Mouse (Mus musculus) lung, postnatal 4 days (tissue): ENCODE results near the gene Armc9.

Source experiments
- DNase-seq, 2 experiments: peaks; one replicate each; pipeline ENCODE4 v3.0.0; 2021

Armc9 gene

DNA sequence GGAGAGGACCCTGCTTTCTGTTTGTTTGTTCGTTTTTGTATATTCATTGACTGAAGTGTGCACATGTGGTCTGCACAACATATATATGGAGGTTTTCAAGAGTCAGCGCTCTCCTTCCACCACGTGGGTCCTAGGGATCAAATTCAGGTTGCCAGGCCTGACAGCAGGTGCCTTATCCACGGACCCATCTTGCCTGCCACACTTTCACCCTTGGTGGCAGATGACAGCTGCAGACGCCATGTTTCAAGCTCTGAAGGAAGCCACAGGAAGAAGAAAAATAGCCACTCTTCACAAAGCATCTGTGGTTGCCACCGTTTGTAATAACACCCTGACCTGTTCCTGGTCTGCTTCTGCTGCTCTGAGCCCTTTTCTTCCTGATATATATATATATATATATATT is 130.7 kb downstream of the Armc9 start:
- no peak for DNase-seq

DNA sequence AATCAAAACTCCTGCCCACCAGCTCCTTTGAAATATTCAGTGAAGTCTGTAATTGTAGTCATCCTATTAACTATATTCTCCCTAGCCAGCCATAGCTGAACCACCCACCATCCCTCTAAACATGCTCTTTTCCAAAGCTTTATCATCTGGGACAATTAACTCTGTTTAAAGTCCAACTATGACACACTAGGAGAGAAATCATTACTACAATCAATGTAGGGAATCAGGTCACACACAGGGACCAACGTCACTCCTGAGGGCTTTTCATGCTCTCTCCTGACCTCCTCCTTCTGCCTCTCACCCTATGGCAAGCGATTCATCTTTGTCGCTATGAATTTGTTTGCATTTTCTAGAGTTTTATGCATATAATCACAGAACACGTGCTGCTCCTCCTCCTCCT is 132.9 kb downstream of the Armc9 start:
- no peak for DNase-seq

DNA sequence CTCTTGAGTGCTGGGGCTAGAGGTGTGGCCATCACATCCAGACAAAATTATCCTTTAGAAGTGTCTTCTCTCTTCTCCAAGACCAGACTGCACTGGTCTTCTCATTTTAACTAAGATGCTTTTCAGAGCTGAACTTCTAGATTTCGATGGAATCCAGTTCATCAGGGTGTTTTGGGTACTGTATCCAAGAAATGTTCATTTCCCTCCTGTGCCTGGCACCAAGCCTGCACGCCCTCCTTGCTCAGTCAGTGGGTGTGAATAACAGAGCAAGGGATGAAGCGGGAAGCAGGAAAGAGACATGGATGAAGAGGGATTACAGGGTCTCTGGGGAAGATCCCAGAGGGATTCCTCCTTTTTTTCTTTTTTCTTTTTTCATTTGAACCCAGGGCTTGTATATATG is 135.9 kb downstream of the Armc9 start:
- no peak for DNase-seq

DNA sequence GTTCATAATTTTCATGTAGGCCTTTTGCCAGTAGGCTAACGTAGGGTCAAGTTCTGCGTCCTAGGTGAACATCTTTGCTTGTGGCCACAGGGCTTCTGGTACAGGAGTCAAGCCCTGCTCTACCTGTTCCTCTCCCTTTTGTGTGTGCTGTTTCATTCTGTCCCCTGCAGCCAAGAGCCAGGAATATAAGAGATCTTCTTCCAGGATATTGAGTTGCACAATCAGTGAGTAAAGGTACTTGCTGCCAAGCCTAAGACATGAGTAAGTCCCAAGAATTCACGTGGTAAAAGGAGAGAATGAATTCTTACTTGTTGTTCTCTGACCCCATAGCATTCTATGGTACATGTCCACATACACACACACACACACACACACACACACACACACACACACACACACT is 138.5 kb downstream of the Armc9 start:
- no peak for DNase-seq

DNA sequence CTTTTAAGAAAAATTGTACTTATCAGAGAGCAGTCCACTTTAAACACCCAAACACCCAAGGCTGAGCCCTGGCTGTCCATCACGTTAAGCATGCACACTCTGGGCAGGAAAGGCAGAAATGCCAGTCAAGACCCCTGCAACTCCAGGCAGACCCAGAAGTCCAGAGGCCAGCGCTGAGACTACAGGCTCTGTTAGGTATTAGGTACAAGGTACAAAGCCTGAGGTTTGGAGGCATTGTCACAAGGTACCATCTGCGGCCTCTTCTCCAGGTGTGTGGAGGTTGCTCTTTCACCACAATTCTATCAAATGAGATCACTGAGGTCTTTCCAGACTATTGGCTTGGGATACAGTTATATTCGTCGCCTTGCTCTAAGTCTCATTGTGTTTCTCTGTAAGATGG is 139.3 kb downstream of the Armc9 start:
- DNase-seq = no peak

DNA sequence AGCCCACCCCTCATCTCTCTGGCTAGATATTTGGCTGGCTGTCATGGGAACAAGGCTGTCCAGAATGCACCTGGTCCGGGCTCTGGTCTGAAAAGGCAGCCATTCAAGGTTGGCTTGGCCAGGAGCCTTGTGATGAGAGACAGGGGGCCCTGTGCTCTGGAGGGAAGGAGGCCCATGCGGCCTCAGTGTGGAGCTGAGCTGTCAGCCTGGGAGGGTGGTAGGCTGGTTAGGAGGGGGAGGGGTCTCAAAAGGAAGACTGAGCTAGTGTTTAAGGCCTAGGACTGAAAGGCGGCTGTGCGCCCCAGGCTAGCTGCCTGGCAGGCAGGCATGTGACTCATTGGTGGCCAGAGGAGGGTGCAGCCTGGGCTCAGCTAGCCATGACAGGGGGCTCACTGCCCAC is 139.9 kb downstream of the Armc9 start:
- DNase-seq = no peak

DNA sequence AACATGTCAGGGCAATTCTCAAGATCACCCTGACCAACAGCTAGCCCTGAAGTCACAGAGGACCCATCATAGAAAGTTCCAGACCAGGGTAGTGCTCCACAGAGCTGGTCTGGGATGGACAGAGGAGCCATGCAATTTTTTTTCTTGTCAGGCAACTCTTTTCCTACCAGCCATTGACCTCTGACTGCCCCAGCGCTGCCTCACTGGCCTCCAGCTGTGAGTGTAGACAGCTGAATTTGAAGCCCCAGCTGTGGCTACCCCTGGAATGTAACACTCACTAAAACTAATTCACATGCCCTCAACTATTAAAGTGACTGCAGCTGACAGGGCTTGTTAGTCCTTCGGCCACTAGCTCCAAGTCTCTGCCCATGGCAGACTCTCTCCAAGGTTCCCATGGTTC is 145.5 kb downstream of the Armc9 start:
- no peak for DNase-seq

DNA sequence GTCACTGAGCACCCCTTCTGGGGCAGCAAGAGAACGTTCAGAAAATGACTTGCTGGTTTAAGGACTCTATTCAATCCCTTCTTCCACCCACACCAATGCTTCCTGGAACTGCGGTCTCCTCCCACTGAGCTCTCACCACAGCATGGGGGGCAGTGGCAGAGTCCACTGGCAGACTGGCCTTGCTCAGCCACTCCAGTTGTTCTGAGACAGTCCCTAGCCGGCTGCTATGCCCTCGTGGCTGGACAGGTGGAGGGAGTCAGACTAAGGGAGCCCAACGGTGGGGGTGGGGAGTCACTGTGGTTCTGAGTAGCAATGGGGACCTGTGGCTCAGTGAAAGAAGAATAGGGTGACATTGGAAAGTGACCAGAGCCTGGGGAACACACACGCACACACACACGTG is 146.2 kb downstream of the Armc9 start:
- DNase-seq = no peak

DNA sequence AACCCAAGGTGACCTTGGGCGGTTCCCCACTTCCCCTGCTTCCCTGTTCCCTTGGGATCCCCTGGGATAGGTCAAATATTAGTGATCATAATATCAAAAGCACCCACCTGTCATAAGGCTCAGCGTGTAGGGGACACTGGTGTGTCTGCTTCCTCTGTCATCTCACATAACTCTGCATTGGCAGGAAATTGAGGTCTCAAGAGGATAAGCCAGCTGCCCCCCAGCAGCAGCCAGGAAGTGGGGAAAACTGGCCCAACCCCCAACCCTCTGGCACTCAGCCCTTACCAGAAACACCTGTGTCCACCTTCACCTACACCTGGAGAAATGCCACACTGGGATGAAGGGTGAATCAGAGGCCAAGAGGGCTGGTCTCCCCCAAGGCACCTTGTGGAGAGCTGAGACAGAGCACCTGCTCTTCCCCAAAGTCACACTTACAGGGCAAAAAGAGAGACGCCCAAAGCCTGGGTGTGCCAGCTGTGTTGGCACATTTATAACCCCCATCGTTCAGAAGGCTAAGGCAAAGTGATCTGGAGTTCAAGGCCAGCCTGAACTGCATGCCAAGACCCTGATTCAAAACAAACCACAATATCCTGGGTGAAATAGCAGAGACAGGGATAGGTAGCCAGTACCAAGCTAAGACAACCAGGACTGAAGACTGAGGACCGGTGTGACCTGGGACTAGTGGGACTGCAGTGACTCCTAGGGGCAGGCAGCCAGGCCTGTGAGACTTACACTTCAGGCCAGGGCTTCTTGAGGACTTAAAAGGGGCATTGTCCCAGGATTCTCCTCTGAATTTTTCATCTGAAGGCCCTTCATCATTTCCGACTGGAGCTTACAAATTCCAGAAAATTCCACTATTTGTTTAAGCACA is 146.9 kb downstream of the Armc9 start:
- DNase-seq = peak in 1 of 2 experiments; percentile 20

DNA sequence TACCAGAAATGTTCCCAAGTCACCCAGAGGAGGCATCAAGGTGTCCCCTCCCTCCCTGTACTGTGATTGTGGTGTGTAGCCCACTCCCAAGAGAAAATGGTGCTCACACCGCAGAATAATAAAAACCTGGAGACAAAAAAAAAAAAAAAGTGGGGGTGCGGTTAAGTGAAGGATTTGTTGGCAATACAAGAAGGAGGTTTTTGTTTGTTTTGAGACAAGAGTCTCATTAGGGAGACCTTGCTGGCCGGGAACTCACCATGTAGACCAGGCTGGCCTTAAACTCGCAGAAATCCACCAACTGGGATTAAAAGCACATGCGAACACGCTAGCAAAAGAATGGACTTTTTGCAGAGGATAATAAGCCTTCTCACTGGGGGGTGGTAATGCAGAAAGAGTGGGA is 148.0 kb downstream of the Armc9 start, which contains the start of gene B3gnt7:
TSS of gene B3gnt7 (plus strand) at position 301 of the 400 bp plus-strand sequence.
- DNase-seq = no peak

DNA sequence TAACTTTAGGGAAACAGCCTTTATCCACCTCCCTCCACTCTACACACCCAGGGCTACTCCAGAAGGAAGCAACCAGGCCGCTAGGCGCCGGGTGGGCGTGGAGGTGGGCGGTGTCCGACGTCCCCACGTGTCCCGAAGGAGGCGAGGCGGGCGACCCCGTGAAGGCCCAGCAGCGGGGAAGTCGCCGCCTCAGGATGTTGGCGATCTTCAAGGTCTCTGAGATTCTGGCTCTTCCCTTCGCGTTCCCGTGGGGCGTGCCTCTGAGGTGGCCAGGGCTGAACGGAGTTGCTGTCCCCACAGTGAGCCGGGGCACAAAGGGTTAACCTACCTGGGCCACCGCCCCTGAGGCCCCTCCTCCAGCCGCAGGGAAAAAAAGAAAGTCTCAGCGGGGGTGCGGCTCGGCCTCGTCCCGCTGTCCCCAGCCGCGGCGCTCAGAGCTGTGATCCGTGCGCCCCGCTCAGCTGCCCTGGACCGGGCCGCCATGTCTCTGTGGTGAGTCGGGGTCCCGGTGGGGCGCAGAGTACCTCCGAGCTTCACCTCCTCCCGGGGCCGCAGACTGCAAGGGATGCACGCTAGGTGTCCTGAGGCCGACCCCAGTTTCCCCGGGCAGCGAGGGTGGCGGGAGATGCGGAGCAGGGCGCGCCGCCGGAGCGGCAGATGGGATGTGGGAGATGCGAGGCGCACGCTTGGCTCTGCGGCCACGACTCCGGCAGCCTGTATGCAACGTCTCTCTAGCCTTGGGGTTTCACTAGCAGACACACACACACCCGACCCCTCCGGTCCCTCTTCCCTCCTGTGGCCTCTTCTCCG is 148.7 kb downstream of the Armc9 start:
- peak; percentile 85 for DNase-seq

DNA sequence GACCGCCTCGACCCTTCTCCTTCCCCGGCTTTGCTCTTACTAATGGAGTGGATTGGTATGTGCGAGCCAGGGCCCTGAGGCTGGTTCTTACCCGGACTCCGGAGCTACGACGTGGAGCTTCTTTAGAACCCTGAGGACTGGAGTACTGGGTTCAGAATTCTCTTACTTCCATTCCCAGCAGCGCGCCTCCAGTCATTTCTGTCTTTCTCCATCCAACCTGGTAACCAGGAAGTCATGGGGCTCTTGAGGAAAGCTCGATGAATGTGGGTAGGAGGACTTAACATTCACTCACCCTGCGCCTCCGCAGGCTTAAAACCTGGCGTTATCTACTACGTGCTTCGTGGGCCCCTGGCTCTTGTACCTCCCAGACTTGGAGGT is 149.3 kb downstream of the Armc9 start:
- no peak for DNase-seq

DNA sequence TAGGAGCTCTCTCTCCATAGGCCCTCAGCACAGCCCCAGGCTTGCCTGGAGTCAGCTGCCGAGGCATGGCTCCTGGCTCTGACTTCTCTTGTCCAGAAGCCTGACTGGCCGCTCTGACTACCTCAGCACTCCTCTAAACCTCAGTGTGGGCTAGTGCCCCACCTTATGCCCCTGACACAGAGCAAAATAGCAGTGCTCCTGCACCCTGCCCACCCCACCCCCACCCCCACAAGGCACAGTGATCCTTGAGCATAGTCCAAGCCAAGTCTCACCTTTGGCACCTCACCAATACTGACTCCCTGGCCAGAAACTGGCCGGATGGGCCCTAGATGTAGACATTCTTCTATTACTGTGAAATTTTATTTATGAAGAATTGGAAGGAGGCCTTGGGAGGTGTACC is 152.1 kb downstream of the Armc9 start:
- DNase-seq = no peak

DNA sequence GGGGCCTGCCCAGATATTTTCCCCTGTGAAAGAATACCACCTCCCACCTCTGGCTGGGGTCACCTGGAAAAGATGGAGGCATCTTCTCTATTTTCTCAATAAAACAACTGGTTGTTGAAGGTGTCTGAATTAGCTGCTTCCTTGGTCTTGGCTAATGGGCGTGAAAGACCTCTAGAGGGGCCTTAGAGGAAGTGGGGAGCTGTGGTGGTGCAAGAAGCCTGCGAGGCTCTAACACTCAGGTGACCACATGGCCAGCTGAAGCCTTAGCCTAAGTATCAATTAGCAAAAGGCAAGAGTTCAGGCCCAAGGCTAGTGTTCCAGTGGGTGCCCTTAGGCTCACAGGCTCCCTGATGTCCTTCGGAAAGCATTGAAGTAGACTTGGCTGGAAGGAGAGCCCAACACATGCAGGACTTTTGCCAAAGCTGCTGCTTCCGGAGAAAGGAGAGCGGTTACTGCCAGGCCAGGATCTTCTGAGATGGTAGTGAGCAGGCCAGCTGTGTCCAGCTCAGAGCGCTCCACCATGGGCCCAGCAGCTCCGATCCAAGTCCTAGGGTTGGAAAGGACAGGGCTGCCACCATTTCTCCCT is 152.7 kb downstream of the Armc9 start:
- no peak for DNase-seq

DNA sequence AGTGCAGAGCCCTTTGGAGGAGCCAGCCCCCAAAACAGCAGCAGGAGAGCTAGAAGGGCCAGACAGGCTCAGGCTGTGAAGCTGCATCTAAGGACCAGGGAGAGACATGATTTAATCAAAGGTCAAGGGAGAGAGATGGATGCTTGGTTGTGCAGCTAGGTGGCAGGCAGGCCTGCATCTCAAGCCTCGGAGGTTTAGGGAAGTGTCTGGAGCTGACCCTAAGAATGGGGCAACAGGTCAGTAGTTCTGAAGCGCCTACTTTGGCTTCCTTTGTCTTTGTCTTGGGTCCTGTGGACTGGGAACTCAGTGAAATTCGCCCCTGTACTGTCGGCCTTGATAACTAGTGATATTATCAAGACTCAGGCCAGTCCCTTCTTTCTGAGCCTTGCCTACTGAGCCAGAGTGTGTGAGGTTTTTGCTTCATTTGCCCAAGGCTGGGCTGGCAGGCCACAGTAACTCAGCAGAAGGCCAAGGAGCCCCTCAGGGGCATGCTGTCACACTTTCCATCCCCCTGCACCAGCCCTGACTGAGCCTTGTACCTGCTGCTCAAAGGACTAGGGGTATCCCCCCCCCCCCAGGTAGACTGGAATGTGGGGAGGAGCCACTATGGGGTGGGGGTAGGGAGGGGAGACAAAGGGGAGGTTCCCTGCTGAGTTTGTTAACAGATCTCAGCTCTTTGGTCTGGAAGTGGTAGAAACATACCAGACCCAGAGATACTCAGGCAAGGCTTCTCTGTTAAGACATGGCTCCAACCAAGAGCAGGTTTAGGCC is 153.5 kb downstream of the Armc9 start:
- no peak for DNase-seq

DNA sequence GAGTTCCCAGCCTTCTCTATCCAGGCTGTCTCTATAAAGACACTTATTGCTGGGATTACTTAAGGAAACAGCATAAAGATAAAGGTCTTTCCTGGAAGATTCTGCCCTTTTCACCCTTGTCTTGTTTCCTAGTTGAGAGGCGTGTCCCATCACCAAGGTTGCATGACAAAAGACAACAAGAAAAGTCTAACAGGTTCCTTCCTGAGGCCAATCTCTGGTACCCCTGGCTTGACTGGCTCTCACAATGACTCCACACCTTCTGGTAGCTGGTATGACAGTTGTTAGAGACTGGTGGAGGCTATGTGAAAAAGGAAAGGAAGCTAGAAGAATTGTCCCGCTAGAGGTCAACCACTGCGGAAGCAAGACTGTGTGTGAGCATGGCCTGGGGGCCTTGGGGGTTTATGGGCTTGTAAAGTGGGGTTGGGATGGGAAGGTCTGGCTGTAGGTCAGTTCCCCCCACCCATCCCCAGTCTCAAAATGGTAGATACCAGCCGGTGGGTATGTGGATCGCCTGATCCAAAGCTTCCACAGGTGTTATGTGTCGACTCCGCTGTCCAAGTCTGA is 154.8 kb downstream of the Armc9 start:
- DNase-seq = no peak

DNA sequence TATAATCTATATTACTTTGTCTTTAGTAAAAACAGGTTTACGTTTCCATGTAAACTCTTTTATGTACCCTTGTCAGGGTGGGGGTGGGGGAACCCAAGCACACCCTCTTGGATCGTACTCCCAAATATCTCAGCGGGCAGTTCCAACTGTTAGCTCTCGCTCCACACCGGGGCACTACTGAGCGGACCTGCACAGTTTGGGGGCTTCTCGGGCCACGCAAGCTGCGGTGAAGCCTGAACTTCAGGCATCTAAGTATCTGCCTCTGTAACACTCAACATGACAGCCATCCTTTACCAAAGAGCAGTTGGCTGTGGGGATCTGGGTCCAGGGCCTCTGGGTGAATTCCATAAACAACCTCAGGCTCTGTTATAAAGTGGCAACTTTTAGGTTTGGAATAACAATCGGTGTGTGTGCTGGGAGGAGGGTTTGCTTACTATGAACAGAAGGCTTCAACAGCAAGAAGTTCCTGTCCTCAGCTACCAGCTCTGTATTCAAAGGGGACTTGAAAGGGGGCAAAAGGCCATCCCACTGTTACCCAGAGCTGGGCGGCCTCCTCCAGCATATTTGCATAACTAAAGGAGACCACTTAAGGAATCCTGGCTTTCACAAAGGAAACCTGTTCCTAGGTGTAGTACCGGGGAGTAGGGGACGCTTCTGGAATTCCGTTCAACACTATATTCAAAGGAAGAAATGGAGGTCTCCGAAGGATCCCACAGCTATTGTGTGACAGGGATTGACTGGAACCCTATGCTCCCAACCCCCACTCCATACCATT is 156.1 kb downstream of the Armc9 start:
- no peak for DNase-seq

DNA sequence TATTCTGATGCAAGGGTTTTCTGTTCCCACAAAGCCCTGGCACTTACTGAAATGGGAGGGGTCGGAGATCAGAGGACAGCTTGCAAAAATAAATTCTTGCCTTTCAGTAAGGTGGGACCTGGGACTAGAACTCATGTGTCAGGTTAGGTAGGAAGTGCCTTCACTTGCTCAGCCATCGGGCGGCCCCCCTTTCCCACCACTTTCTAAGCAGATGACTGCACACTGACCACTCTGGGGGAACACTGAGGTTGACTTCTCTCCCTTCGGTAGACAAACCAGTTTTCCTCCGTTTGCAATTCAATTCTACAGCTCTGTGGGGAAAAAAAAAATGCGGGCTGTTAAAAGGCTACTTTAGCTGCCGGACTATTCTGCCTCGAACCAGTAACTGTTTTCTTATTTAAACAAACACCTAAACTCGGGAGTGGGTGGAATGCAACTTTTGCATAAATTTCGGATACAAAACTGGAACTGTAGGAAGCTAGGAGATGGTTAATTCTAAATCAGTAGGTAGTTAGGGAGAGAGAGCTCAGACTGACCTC is 157.0 kb downstream of the Armc9 start:
- DNase-seq = no peak

DNA sequence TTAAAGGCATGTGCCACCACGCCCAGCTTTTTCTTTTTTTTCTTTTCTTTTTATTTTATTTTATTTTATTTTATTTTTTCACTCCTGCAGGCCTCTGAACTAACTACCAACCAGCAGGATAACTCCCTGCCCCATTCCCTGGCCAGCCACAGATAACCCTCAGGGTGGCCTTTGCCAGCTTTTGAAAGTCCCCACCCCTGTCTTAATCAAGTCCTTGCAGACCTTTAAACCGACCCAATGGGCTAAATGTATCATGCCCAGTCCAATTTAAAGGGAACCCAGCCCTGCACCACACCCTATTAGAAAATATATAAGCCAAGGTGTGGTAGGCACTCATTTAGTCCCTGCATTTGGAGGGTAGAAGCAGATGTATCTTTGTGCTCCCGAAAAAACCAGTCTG is 157.7 kb downstream of the Armc9 start:
- DNase-seq = no peak

DNA sequence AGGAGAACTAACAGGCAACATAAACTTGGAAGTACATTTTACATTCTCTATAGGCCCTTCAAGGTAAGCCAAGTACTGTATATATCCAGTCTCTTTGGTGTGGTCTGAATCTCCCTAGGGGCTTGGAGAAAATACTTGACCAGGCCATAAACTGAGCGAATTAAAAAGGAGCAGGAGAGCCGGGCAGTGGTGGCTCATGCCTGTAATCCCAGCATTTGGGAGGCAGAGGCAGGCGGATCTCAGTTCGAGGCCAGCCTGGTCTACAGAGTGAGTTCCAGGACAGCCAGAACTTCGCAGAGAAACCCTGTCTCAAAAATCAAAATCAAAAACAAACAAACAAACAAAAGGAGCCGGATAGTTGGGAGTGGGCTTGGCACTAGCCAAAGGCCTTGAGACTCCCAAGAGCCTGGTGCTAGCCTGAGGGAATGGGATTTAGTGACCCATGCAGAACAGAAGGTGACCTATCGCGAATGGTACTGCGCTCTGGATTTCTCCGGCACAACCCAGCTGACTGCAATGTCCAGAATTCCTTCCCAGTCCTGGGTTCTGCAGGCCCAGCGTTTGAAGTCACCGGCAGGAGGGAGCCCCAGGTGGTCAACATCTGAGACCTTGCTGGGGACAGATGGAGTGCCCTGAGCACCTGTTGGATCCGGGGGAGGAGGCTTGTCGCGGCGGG is 158.7 kb downstream of the Armc9 start:
- DNase-seq = no peak

DNA sequence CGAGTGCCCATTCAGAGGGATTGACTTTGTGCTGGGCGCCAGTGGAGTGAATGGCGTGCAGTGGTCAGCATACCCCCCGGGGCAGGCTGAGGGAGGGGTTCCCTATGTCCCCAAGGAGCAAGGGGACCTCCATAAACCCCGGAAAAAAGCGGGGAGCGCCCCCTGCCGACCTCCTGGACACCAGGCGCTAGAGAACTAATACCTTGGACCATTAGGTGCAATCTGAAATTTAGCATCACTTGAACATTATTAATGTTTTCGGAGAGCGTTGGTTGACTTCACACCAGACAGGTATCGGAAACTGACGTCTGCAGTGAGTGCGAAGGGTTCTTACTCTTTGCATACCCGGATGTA is 159.2 kb downstream of the Armc9 start:
- DNase-seq = peak in 1 of 2 experiments; percentile 40
